Mouse (Mus musculus): ENCODE results near the gene Sestd1. TPM values are rescaled to one million over a fixed set of nuclear protein-coding genes. Genes with fewer than 3 reads are reported as not detected.

Gene Sestd1
- total and polyA plus RNA-seq, 3 experiments: 0.02 to 0.22 TPM; not detected in 1

- Histone ChIP-seq H3K36me3 (replicated peaks) (no peaks in the 10 kb centered on the region), H3K27me3 (ENCODE audit: insufficient read depth, low read length) (no peaks in the 10 kb centered on the region), H3K9me3 (replicated peaks) (peaks cover 46% of the 10 kb centered on the region), H3K4me1 (ENCODE audit: insufficient read depth, low read depth, low read length) (no peaks in the 10 kb centered on the region), H3K4me3 (ENCODE audit: low read depth, low read length) (no peak overlapping the region)
- DNase-seq (ENCODE audit: low spot score): no peak
- no peak for ATAC-seq (ENCODE audit: extremely low read depth, insufficient number of reproducible peaks, low FRiP score, poor library complexity, severe bottlenecking)
- TF ChIP-seq POLR2AphosphoS5 (IDR thresholded peaks at IDR 0.05; ENCODE audit: insufficient replicate concordance, low read depth, low read length) (no peak), CTCF (IDR thresholded peaks at IDR 0.05; ENCODE audit: low read depth, low read length) (no peak), GATA1 (IDR thresholded peaks at IDR 0.05; ENCODE audit: borderline replicate concordance, low read length) (no peak), TAL1 (conservative IDR thresholded peaks at IDR 0.05; ENCODE audit: low read depth, low read length) (no peak), GATA2 (IDR thresholded peaks at IDR 0.05; ENCODE audit: borderline replicate concordance, low read depth, low read length) (no peak)
Observed at GRCm38 (mm10) chr2:77275851-77276250, 4.5 kb downstream of the Sestd1 start.

DNA sequence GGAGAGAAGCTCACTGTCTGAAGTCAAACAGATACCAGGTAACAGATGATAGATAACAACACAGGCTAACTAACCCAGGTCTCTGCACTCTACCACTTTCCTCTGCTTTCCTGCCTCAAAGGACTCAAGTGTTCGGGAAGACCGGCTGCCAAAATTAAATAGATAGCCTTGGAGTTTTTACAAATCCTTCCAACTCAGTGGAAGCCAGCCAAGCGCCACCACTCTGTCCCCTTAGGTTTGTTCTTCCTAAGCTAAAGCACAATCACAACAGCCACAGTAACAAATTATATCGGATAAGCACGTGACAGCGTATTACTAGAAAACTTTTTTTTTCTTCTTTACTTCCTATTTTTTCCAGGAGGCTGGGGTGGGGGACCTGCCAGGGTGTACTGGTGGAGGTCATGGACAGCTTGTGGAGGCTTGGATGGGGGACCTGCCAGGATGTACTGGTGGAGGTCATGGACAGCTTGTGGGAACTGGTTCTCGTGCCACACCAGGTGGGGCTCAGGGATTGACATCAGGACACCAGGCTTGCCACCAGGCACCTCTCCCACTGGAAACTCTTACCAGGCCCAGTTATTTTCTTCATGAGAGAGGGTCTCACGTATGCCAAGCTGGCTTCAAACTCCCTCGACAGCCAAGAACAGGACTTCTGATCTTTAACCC lies 5.3 kb downstream of the Sestd1 start:
- Histone ChIP-seq H3K9me3 (replicated peaks) (peaks cover 45% of the 10 kb centered on the region), H3K4me3 (ENCODE audit: low read depth, low read length) (no peak overlapping the region), H3K36me3 (replicated peaks) (no peaks in the 10 kb centered on the region), H3K27me3 (ENCODE audit: insufficient read depth, low read length) (no peaks in the 10 kb centered on the region), H3K4me1 (ENCODE audit: insufficient read depth, low read depth, low read length) (no peaks in the 10 kb centered on the region)
- no peak for ATAC-seq (ENCODE audit: extremely low read depth, insufficient number of reproducible peaks, low FRiP score, poor library complexity, severe bottlenecking)
- no peak for TF ChIP-seq GATA1 (IDR thresholded peaks at IDR 0.05; ENCODE audit: borderline replicate concordance, low read length)
- TF ChIP-seq CTCF (IDR thresholded peaks at IDR 0.05; ENCODE audit: low read depth, low read length): no peak
- no peak for DNase-seq (ENCODE audit: low spot score)

DNA sequence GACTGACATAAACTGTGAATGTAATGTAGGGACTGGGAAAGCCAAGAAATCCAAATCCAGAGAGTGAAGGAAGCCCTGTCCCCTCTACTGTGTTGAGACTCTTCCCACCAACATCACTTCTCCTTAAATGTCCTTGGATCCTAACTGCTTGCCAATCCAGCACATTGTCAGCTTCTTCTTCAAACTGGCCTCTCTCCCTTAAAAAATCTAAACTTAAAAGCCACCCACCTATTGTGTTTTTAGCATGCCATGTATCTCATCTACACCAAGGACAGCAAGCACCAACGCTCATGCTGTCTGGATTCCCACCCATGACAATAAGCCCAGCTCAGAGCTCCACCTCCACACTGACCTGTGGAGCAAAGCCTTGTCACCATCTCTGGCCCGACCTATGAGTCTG lies 7.4 kb downstream of the Sestd1 start:
- no peak for ATAC-seq (ENCODE audit: extremely low read depth, insufficient number of reproducible peaks, low FRiP score, poor library complexity, severe bottlenecking)

DNA sequence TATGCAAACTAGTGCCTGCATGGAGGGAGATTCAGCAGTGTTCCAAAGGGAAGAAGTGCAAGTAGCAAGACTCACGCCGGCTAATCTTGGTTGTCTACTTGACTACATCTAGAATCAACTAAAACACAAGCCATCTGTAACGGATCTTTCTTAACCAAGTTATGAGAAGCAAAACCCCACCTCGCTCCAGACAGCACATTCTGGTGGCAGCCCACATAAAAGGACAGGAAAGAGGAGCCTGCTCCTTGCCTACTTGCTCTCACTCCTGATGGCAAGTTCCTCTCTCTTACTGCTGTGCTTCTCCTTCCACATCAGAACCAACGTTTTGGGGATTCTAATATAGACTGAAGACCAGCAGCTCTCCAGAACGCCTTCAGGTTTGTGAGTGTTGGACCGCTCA lies 9.6 kb downstream of the Sestd1 start:
- Histone ChIP-seq H3K27me3 (ENCODE audit: insufficient read depth, low read length) (no peaks in the 10 kb centered on the region), H3K4me3 (ENCODE audit: low read depth, low read length) (no peak overlapping the region), H3K9me3 (replicated peaks) (peaks cover 57% of the 10 kb centered on the region), H3K36me3 (replicated peaks) (no peaks in the 10 kb centered on the region), H3K4me1 (ENCODE audit: insufficient read depth, low read depth, low read length) (no peaks in the 10 kb centered on the region)
- TF ChIP-seq CTCF (IDR thresholded peaks at IDR 0.05; ENCODE audit: low read depth, low read length) (no peak), GATA1 (IDR thresholded peaks at IDR 0.05; ENCODE audit: borderline replicate concordance, low read length) (no peak), TAL1 (conservative IDR thresholded peaks at IDR 0.05; ENCODE audit: low read depth, low read length) (no peak), GATA2 (IDR thresholded peaks at IDR 0.05; ENCODE audit: borderline replicate concordance, low read depth, low read length) (no peak), POLR2AphosphoS5 (IDR thresholded peaks at IDR 0.05; ENCODE audit: insufficient replicate concordance, low read depth, low read length) (no peak)
- ATAC-seq (ENCODE audit: extremely low read depth, insufficient number of reproducible peaks, low FRiP score, poor library complexity, severe bottlenecking): no peak
- DNase-seq (ENCODE audit: low spot score): no peak

More for the DNA sequence above, 7.4 kb downstream of the Sestd1 start:
- no peak for TF ChIP-seq TAL1 (conservative IDR thresholded peaks at IDR 0.05; ENCODE audit: low read depth, low read length)
- TF ChIP-seq POLR2AphosphoS5 (IDR thresholded peaks at IDR 0.05; ENCODE audit: insufficient replicate concordance, low read depth, low read length): no peak
- no peak for TF ChIP-seq GATA2 (IDR thresholded peaks at IDR 0.05; ENCODE audit: borderline replicate concordance, low read depth, low read length)
- no peak for TF ChIP-seq GATA1 (IDR thresholded peaks at IDR 0.05; ENCODE audit: borderline replicate concordance, low read length)
- no peak for TF ChIP-seq CTCF (IDR thresholded peaks at IDR 0.05; ENCODE audit: low read depth, low read length)
- DNase-seq (ENCODE audit: low spot score): no peak
- Histone ChIP-seq H3K36me3 (replicated peaks) (no peaks in the 10 kb centered on the region), H3K27me3 (ENCODE audit: insufficient read depth, low read length) (no peaks in the 10 kb centered on the region), H3K4me1 (ENCODE audit: insufficient read depth, low read depth, low read length) (no peaks in the 10 kb centered on the region), H3K9me3 (replicated peaks) (peaks cover 53% of the 10 kb centered on the region), H3K4me3 (ENCODE audit: low read depth, low read length) (no peak overlapping the region)

- ATAC-seq (ENCODE audit: extremely low read depth, insufficient number of reproducible peaks, low FRiP score, poor library complexity, severe bottlenecking) (no peak), DNase-seq (ENCODE audit: low spot score) (no peak)
- Histone ChIP-seq H3K36me3 (replicated peaks) (no peaks in the 10 kb centered on the region), H3K9me3 (replicated peaks) (peaks cover 53% of the 10 kb centered on the region), H3K27me3 (ENCODE audit: insufficient read depth, low read length) (no peaks in the 10 kb centered on the region), H3K4me3 (ENCODE audit: low read depth, low read length) (no peak overlapping the region), H3K4me1 (ENCODE audit: insufficient read depth, low read depth, low read length) (no peaks in the 10 kb centered on the region)
- TF ChIP-seq POLR2AphosphoS5 (IDR thresholded peaks at IDR 0.05; ENCODE audit: insufficient replicate concordance, low read depth, low read length) (no peak), GATA2 (IDR thresholded peaks at IDR 0.05; ENCODE audit: borderline replicate concordance, low read depth, low read length) (no peak), GATA1 (IDR thresholded peaks at IDR 0.05; ENCODE audit: borderline replicate concordance, low read length) (no peak), TAL1 (conservative IDR thresholded peaks at IDR 0.05; ENCODE audit: low read depth, low read length) (no peak), CTCF (IDR thresholded peaks at IDR 0.05; ENCODE audit: low read depth, low read length) (no peak)
Observed at GRCm38 (mm10) chr2:77270136-77270535, 10.3 kb downstream of the Sestd1 start.

DNA sequence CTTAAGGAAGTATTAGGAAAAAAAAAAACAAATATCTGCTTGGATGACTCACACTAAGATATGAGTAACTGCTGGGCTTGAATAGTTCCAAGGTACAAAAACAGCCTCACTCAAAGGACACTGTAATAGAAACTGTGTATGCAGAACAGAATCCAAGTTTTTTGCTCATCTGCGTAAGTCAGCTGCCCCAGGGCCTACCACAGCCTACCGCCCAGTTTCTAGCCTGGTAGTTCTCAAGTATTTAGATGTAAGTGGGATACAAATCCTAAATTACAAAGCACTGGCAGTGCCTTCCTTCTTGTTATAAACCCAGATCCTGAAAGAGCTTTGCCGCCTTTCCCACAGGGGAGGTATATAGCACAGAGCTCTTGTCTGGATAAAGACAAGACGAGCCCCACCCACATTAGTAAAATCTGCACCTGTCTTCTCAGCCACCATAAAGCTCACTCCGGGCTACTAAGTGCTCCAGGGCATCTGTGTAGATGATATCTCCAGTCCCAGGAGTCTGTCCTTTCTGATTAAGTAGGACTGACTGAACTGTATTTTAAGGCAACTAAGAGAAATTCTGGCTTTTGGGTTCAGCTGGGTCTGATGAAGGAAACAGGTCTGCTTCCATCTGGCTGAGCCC lies 11.7 kb downstream of the Sestd1 start:
- DNase-seq (ENCODE audit: low spot score) (no peak), ATAC-seq (ENCODE audit: extremely low read depth, insufficient number of reproducible peaks, low FRiP score, poor library complexity, severe bottlenecking) (no peak)
- no peaks in the 10 kb centered on the region for H3K27me3 ChIP-seq (ENCODE audit: insufficient read depth, low read length)
- peaks cover 59% of the 10 kb centered on the region for H3K9me3 ChIP-seq (replicated peaks)
- no peak overlapping the region for H3K4me3 ChIP-seq (ENCODE audit: low read depth, low read length)
- H3K36me3 ChIP-seq (replicated peaks): no peaks in the 10 kb centered on the region
- no peaks in the 10 kb centered on the region for H3K4me1 ChIP-seq (ENCODE audit: insufficient read depth, low read depth, low read length)
- TF ChIP-seq TAL1 (conservative IDR thresholded peaks at IDR 0.05; ENCODE audit: low read depth, low read length) (no peak), CTCF (IDR thresholded peaks at IDR 0.05; ENCODE audit: low read depth, low read length) (no peak), GATA2 (IDR thresholded peaks at IDR 0.05; ENCODE audit: borderline replicate concordance, low read depth, low read length) (no peak), GATA1 (IDR thresholded peaks at IDR 0.05; ENCODE audit: borderline replicate concordance, low read length) (no peak), POLR2AphosphoS5 (IDR thresholded peaks at IDR 0.05; ENCODE audit: insufficient replicate concordance, low read depth, low read length) (no peak)
